Mouse (Mus musculus): ENCODE measurements around the gene Stk38. TPM values are rescaled to one million over a fixed set of nuclear protein-coding genes. Genes with fewer than 3 reads are reported as not detected.
A peak's percentile ranks its signal among the peaks of the same experiment; 100 is the strongest.

Gene Stk38
- polyA plus RNA-seq, 1 experiment = 62.0 TPM

- H3K27ac ChIP-seq (ENCODE audit: insufficient read depth, low read length) = peak within 1 kb of the TSS; percentile 99
- H3K4me3 ChIP-seq (ENCODE audit: insufficient read depth, low read length) = peak within 1 kb of the TSS; percentile 86
- peaks cover 6% of the 10 kb centered on the region; the same call in 1 of the 2 replicates for H3K4me1 ChIP-seq (ENCODE audit: control insufficient read depth, insufficient read depth, low read length)
- TF ChIP-seq CTCF (IDR thresholded peaks at IDR 0.05; ENCODE audit: extremely low read depth, insufficient read depth, low read length) = no peak
- peak; percentile 74 for TF ChIP-seq POLR2A (IDR thresholded peaks at IDR 0.05; ENCODE audit: extremely low read depth, insufficient read depth, low read length)
These were observed 55.7 kb downstream of the Stk38 start, which contains the start of gene Kctd20 for GRCm38 (mm10) chr17:28951831-28952799. Kctd20 (plus strand) TSS chr17:28951950.

DNA sequence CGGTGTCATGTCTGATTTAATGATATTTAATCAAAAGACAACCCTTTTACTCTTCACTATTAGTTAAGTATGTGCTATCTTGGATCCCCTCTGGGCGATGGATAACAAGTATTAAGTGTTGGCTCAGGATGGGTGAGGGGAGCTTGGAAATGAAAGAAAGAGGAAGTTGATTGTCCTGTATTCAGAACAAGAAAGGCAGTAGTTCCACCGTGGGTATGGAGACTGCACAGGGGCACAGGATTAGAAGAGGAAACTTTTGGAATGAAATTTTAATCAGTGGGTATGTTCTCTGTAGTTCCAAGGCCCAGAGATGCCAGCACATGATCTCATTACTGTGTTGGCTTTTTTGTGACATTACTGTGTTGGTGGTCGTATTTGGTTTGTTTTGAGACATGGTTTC is 57.0 kb downstream of the Stk38 start:
- TF ChIP-seq CTCF (IDR thresholded peaks at IDR 0.05; ENCODE audit: extremely low read depth, insufficient read depth, low read length) (no peak), POLR2A (IDR thresholded peaks at IDR 0.05; ENCODE audit: extremely low read depth, insufficient read depth, low read length) (no peak)
- Histone ChIP-seq H3K27ac (ENCODE audit: insufficient read depth, low read length) (no peak overlapping the region), H3K4me1 (ENCODE audit: control insufficient read depth, insufficient read depth, low read length) (peaks cover 6% of the 10 kb centered on the region; the same call in 1 of the 2 replicates), H3K4me3 (ENCODE audit: insufficient read depth, low read length) (no peak overlapping the region)

DNA sequence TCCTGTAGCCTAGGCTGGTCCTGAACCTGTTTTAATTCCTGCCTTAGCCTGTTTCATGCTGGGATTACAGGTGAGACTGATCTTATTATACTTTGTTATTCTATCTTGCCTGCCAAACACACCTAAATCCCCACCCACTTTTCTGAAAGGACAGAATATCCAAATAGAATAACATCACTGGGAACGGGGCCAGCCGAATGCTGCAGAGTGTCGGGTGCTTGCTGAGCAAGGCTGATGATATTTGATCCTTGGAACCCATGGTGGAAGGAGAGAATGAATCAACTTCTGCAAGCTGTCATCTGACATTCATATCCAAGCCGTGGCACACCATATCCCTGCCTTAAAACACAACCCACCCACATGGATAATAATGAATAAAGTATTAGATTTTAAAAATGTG is 59.1 kb downstream of the Stk38 start:
- no peak for TF ChIP-seq POLR2A (IDR thresholded peaks at IDR 0.05; ENCODE audit: extremely low read depth, insufficient read depth, low read length)
- TF ChIP-seq CTCF (IDR thresholded peaks at IDR 0.05; ENCODE audit: extremely low read depth, insufficient read depth, low read length) = no peak
- Histone ChIP-seq H3K27ac (ENCODE audit: insufficient read depth, low read length) (no peak overlapping the region), H3K4me1 (ENCODE audit: control insufficient read depth, insufficient read depth, low read length) (peaks cover under 1% of the 10 kb centered on the region; the same call in 1 of the 2 replicates), H3K4me3 (ENCODE audit: insufficient read depth, low read length) (no peak overlapping the region)

DNA sequence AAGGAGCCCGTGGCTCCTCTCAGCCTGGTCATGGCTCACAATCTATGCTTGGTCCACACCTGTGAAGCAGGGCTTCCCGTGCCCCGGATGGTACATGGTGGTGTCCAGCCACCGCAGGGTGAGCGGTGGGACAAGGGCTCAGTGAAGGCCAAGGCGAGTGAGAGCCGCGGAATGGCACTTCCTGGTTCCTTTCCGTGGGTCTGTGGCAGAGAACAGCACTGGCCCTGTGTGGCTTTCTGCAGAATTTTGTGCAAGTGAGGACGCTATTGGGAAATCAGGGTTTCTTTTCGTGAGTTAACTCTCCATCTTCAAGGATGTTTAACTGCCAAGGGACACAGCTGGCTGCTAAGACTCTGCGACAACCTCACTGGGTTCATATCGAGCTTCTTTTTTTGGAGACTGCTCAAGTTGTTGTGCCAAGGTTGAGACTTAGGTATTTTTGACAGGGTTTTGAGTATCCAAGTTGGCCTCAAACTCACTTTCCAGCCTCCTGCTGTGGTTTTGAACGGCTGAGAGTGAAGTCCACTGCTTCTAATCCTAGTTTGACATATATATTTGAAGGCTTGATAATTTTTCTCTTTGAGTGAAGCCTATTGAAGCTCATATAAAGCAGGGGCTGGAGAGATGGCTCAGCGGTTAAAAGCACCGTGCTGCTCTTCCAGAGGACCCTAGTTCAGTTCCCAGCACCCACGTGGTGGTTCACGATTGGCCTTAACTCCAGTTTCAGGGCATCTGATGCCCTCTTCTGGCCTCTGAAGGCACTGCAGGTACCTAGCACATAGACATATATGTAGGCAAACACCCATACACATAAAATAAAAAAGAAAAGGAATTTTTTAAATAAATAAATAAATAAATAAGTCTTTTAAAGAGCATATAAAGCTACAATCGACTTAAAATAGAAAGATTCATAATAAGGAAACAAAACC is 60.5 kb downstream of the Stk38 start:
- Histone ChIP-seq H3K27ac (ENCODE audit: insufficient read depth, low read length) (no peak overlapping the region), H3K4me1 (ENCODE audit: control insufficient read depth, insufficient read depth, low read length) (no peaks in the 10 kb centered on the region), H3K4me3 (ENCODE audit: insufficient read depth, low read length) (no peak overlapping the region)
- TF ChIP-seq POLR2A (IDR thresholded peaks at IDR 0.05; ENCODE audit: extremely low read depth, insufficient read depth, low read length) = no peak
- no peak for TF ChIP-seq CTCF (IDR thresholded peaks at IDR 0.05; ENCODE audit: extremely low read depth, insufficient read depth, low read length)

GRCm38 (mm10) chr17:28944481-28944880 is 63.3 kb downstream of the Stk38 start:
- Histone ChIP-seq H3K4me3 (ENCODE audit: insufficient read depth, low read length) (no peak overlapping the region), H3K4me1 (ENCODE audit: control insufficient read depth, insufficient read depth, low read length) (no peaks in the 10 kb centered on the region), H3K27ac (ENCODE audit: insufficient read depth, low read length) (no peak overlapping the region)
- TF ChIP-seq POLR2A (IDR thresholded peaks at IDR 0.05; ENCODE audit: extremely low read depth, insufficient read depth, low read length) (no peak), CTCF (IDR thresholded peaks at IDR 0.05; ENCODE audit: extremely low read depth, insufficient read depth, low read length) (no peak)

DNA sequence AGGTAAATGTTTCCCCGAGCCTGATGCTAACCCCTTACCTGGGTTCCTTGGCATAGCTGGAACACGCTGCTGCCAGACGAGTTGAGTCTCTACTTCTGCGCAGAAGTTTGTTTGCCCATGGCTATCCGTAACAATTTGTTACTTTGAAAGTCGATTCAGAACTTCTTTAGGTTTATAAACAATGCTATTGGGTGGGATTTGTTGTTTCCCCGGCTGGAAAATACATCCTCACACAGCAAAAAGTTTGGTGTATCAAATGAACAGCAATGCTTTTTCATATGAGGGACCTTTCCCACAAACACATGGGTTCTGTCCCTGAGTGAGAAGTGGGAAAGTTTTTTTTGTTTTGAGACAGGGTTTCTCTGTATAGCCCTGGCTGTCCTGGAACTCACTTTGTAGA is 64.1 kb downstream of the Stk38 start, which contains the start of gene Pxt1:
Gene Pxt1, minus strand, starts transcription at position 101 of the 400 bp plus-strand sequence.
- Histone ChIP-seq H3K4me1 (ENCODE audit: control insufficient read depth, insufficient read depth, low read length) (no peaks in the 10 kb centered on the region), H3K27ac (ENCODE audit: insufficient read depth, low read length) (no peak within 1 kb of the TSS), H3K4me3 (ENCODE audit: insufficient read depth, low read length) (no peak within 1 kb of the TSS)
- TF ChIP-seq CTCF (IDR thresholded peaks at IDR 0.05; ENCODE audit: extremely low read depth, insufficient read depth, low read length) (no peak), POLR2A (IDR thresholded peaks at IDR 0.05; ENCODE audit: extremely low read depth, insufficient read depth, low read length) (no peak)

DNA sequence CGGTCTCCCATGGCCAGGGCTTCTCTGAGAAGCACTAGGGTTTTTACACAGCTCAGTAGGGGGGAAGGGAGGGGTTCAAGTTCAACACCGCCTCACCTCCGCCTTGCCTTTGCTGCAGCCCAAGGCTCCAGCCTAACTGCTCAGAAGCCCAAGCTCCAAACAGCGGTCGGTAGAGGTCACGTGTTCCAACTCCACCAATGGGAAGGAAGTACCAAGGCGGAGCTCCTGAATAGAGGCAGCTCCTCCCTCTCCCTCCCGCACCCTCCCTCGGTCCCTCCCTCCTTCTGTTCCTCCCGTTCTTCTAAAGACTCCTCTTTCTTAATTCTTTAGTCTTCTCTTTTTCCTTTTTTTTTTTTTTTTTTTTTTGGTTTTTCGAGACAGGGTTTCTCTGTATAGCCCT is 65.7 kb downstream of the Stk38 start:
- Histone ChIP-seq H3K4me1 (ENCODE audit: control insufficient read depth, insufficient read depth, low read length) (no peaks in the 10 kb centered on the region), H3K27ac (ENCODE audit: insufficient read depth, low read length) (no peak overlapping the region), H3K4me3 (ENCODE audit: insufficient read depth, low read length) (no peak overlapping the region)
- no peak for TF ChIP-seq CTCF (IDR thresholded peaks at IDR 0.05; ENCODE audit: extremely low read depth, insufficient read depth, low read length)
- no peak for TF ChIP-seq POLR2A (IDR thresholded peaks at IDR 0.05; ENCODE audit: extremely low read depth, insufficient read depth, low read length)

- no peaks in the 10 kb centered on the region for H3K4me1 ChIP-seq (ENCODE audit: control insufficient read depth, insufficient read depth, low read length)
- TF ChIP-seq POLR2A (IDR thresholded peaks at IDR 0.05; ENCODE audit: extremely low read depth, insufficient read depth, low read length) (no peak), CTCF (IDR thresholded peaks at IDR 0.05; ENCODE audit: extremely low read depth, insufficient read depth, low read length) (no peak)
- no peak overlapping the region for H3K27ac ChIP-seq (ENCODE audit: insufficient read depth, low read length)
- no peak overlapping the region for H3K4me3 ChIP-seq (ENCODE audit: insufficient read depth, low read length)
These were observed 66.8 kb downstream of the Stk38 start for GRCm38 (mm10) chr17:28940776-28941555.
